ENCODE assay signal across 10 mouse cellular contexts in genomic region chr10:61757022-61757421, GRCm38 (mm10). TPM values are rescaled to one million over a fixed set of nuclear protein-coding genes. Genes with fewer than 3 reads are reported as not detected.
A peak's percentile ranks its signal among the peaks of the same experiment; 100 is the strongest.
DNase-seq lines count a peak whose midpoint lies in the region; ATAC-seq and TF ChIP-seq lines count a peak whose summit lies in the region.
"Had no signal": no experiment of that assay in that cellular context is flagged by ENCODE, and none has a peak within 500 bp of the region (broad histone marks: within the 10 kb centered on the region; RNA-seq: fewer than 3 reads in every experiment).

No protein-coding gene starts in this region.

- H3K9ac ChIP-seq in kidney, embryonic 16.5 days (replicated peaks; ENCODE audit: low read length): no peak overlapping the region
- no peak overlapping the region for H3K9ac ChIP-seq in stomach, embryonic 15.5 days
- H3K9ac ChIP-seq in hindbrain, embryonic 16.5 days (ENCODE audit: low read depth, low read length): no peak overlapping the region
- H3K9ac ChIP-seq: forebrain, embryonic 13.5 days had no signal

- H3K36me3 ChIP-seq in kidney, adult 2 months (ENCODE audit: control insufficient read depth, insufficient read depth, low read length): no peaks in the 10 kb centered on the region
- H3K36me3 ChIP-seq in kidney, embryonic 16.5 days (ENCODE audit: insufficient read depth, low read length): peaks cover 32% of the 10 kb centered on the region
- H3K36me3 ChIP-seq in stomach, embryonic 15.5 days: peaks cover 11% of the 10 kb centered on the region
- peaks cover 32% of the 10 kb centered on the region for H3K36me3 ChIP-seq in hindbrain, embryonic 16.5 days (ENCODE audit: control insufficient read depth, insufficient read depth, low read length)
- H3K36me3 ChIP-seq: G1E had no signal

- no peak for ATAC-seq in kidney, embryonic 16.5 days (ENCODE audit: low FRiP score, low TSS enrichment)
- ATAC-seq in stomach, embryonic 15.5 days (ENCODE audit: insufficient read depth, low FRiP score, low read depth): peak; percentile 68; the same call in 1 of the 2 replicates
- ATAC-seq in hindbrain, embryonic 16.5 days: no peak
- ATAC-seq: forebrain, embryonic 13.5 days had no signal

- TF ChIP-seq CTCF in kidney, adult 2 months (conservative IDR thresholded peaks at IDR 0.05; ENCODE audit: insufficient read depth, insufficient read length, low read depth, low read length): no peak

- no peaks in the 10 kb centered on the region for H3K27me3 ChIP-seq in kidney, adult 2 months (replicated peaks; ENCODE audit: control insufficient read depth, insufficient read depth, low read length)
- H3K27me3 ChIP-seq in kidney, embryonic 16.5 days (ENCODE audit: insufficient read depth, low read length): no peaks in the 10 kb centered on the region
- no peaks in the 10 kb centered on the region for H3K27me3 ChIP-seq in stomach, embryonic 15.5 days (replicated peaks)
- H3K27me3 ChIP-seq in hindbrain, embryonic 16.5 days (replicated peaks; ENCODE audit: control insufficient read depth, insufficient read depth, low read length): no peaks in the 10 kb centered on the region
- H3K27me3 ChIP-seq: forebrain, embryonic 13.5 days had no signal

- no peak overlapping the region for H3K27ac ChIP-seq in kidney, adult 2 months (ENCODE audit: insufficient read depth, low read depth, low read length)
- H3K27ac ChIP-seq in kidney, embryonic 16.5 days (ENCODE audit: low read length): no peak overlapping the region
- no peak overlapping the region for H3K27ac ChIP-seq in stomach, embryonic 15.5 days
- H3K27ac ChIP-seq in hindbrain, embryonic 16.5 days (ENCODE audit: low read depth, low read length): no peak overlapping the region
- H3K27ac ChIP-seq: forebrain, embryonic 13.5 days had no signal

- no peak overlapping the region for H3K4me2 ChIP-seq in kidney, embryonic 16.5 days (replicated peaks; ENCODE audit: low read depth, low read length)
- no peak overlapping the region for H3K4me2 ChIP-seq in stomach, embryonic 15.5 days
- H3K4me2 ChIP-seq in hindbrain, embryonic 16.5 days (ENCODE audit: low read length): no peak overlapping the region
- H3K4me2 ChIP-seq: forebrain, embryonic 13.5 days had no signal

- no peak for TF ChIP-seq POLR2A in kidney, adult 2 months (IDR thresholded peaks at IDR 0.05; ENCODE audit: low read depth, low read length)

- DNase-seq in kidney, adult 2 months: peak; percentile 67
- DNase-seq in gastrocnemius, adult 8-10 months (ENCODE audit: low spot score in 2 of 2): peak; percentile 60 to 76
- DNase-seq in kidney, postnatal 10 days: peak; percentile 75
- DNase-seq in left cerebral cortex, postnatal 4 days: no peak
- no peak for DNase-seq in thymus, postnatal 36 days

- H3K4me1 ChIP-seq in kidney, adult 2 months (ENCODE audit: control insufficient read depth, insufficient read depth, low read length): no peaks in the 10 kb centered on the region
- H3K4me1 ChIP-seq in kidney, embryonic 16.5 days (ENCODE audit: insufficient read depth, low read length): peaks cover 12% of the 10 kb centered on the region
- 0 out of 2 replicates have a peak, but pooled peaks cover 7% of the 10 kb centered on the region for H3K4me1 ChIP-seq in stomach, embryonic 15.5 days
- H3K4me1 ChIP-seq in hindbrain, embryonic 16.5 days (ENCODE audit: control insufficient read depth, insufficient read depth, low read depth, low read length): no peaks in the 10 kb centered on the region; the same call in 1 of the 2 replicates

- no peaks in the 10 kb centered on the region for H3K9me3 ChIP-seq in kidney, embryonic 16.5 days (ENCODE audit: low read length)
- H3K9me3 ChIP-seq in stomach, embryonic 15.5 days: no peaks in the 10 kb centered on the region
- H3K9me3 ChIP-seq in hindbrain, embryonic 16.5 days (ENCODE audit: control insufficient read depth, low read length): no peaks in the 10 kb centered on the region
- H3K9me3 ChIP-seq: forebrain, embryonic 13.5 days; G1E had no signal

- WGBS in kidney, adult 2 months: 79% methylated on average over 14 of the region's 14 CpGs
- 87% methylated on average over 14 of the region's 14 CpGs for WGBS in kidney, embryonic 16.5 days
- 89% methylated on average over 14 of the region's 14 CpGs for WGBS in stomach, embryonic 15.5 days
- 89% methylated on average over 14 of the region's 14 CpGs for WGBS in hindbrain, embryonic 16.5 days

- H3K4me3 ChIP-seq in kidney, adult 2 months (ENCODE audit: insufficient read depth, low read depth, low read length): no peak overlapping the region
- no peak overlapping the region for H3K4me3 ChIP-seq in kidney, embryonic 16.5 days (ENCODE audit: low read length)
- no peak overlapping the region for H3K4me3 ChIP-seq in stomach, embryonic 15.5 days (replicated peaks)
- H3K4me3 ChIP-seq in hindbrain, embryonic 16.5 days (ENCODE audit: low read length): no peak overlapping the region
- H3K4me3 ChIP-seq: forebrain, embryonic 13.5 days had no signal

- intact Hi-C loops in left cerebral cortex, postnatal 4 days (cut with DNase I): no loop called here

RNA-seq across cellular contexts. Expression of gene H2afy2, which starts 26.9 kb away (rescaled TPM):
- polyA plus RNA-seq in kidney, adult 2 months (2012; rRNA removed): 5.4 and 6.1 TPM in 2 replicates
- polyA plus RNA-seq in kidney, embryonic 16.5 days (2015; fragmentation: Nextera tagmentation; extraction: Ambion mirVana): 140 and 155 TPM in 2 replicates
- under 1 TPM; 0.36 to 0.72 (median 0.55) TPM for total RNA-seq in gastrocnemius, adult 8-10 months (2022)
- polyA plus RNA-seq in stomach, embryonic 15.5 days (2015; fragmentation: Nextera tagmentation; extraction: Ambion mirVana): 93.7 and 106 TPM in 2 replicates
- total RNA-seq in left cerebral cortex, postnatal 4 days (2021): 100 to 1,000 TPM; 124 to 126 TPM
- 237 and 252 TPM in 2 replicates for polyA plus RNA-seq in hindbrain, embryonic 16.5 days (2015; fragmentation: Nextera tagmentation; extraction: Ambion mirVana)
- polyA plus RNA-seq: G1E had no signal

RNA-seq across cellular contexts. Expression of gene Aifm2, which starts 42.0 kb away (rescaled TPM):
- 27.7 and 29.0 TPM in 2 replicates for polyA plus RNA-seq in kidney, adult 2 months (2012; rRNA removed)
- 24.3 and 28.0 TPM in 2 replicates for polyA plus RNA-seq in kidney, embryonic 16.5 days (2015; fragmentation: Nextera tagmentation; extraction: Ambion mirVana)
- total RNA-seq in gastrocnemius, adult 8-10 months (2022): 10 to 100 TPM; 11.7 to 13.7 (median 12.5) TPM
- polyA plus RNA-seq in stomach, embryonic 15.5 days (2015; fragmentation: Nextera tagmentation; extraction: Ambion mirVana): 14.8 and 17.1 TPM in 2 replicates
- total RNA-seq in left cerebral cortex, postnatal 4 days (2021): 10 to 100 TPM in 1 of 2 experiments, 1 to 10 TPM in 1; 9.5 to 10.4 TPM
- 15.8 and 19.2 TPM in 2 replicates for polyA plus RNA-seq in hindbrain, embryonic 16.5 days (2015; fragmentation: Nextera tagmentation; extraction: Ambion mirVana)

Comparison
In these comparisons a context has a peak if more than half of its experiments do, and no peak if none do; other contexts are left out.
1. RNA of gene H2afy2, which starts 26.9 kb away (polyA plus RNA-seq): 237 to 252 TPM in hindbrain, embryonic 16.5 days, 140 to 155 TPM in kidney, embryonic 16.5 days and 93.7 to 106 TPM in stomach, embryonic 15.5 days; 5.4 to 6.1 TPM in kidney, adult 2 months; every median in the first group is over 10 times any median in the second.
2. DNase-seq: peak in kidney, adult 2 months (single experiment), gastrocnemius, adult 8-10 months (2 of 2) and kidney, postnatal 10 days (single experiment); none in left cerebral cortex, postnatal 4 days (single experiment) and thymus, postnatal 36 days (0 of 2).